Mouse (Mus musculus): Measurements from ENCODE around the gene Atr. TPM values are rescaled to one million over a fixed set of nuclear protein-coding genes. Genes with fewer than 3 reads are reported as not detected.
"Not testable (repeated sequence)": the region's sequence is repeated elsewhere in the genome, so short reads cannot be mapped to it uniquely, and the experiment has no call there.

The Atr gene
- total RNA-seq, 2 experiments from 2014 or later: 9.9 to 11.0 TPM

- no peak for ATAC-seq (replicated peaks; ENCODE audit: low FRiP score, poor library complexity, severe bottlenecking)
Observed at GRCm38 (mm10) chr9:95882751-95883150, 25.4 kb downstream of the Atr start.

GRCm38 (mm10) chr9:95897392-95897791 is 40.0 kb downstream of the Atr start:
- no peak for ATAC-seq (replicated peaks; ENCODE audit: low FRiP score, poor library complexity, severe bottlenecking)

GRCm38 (mm10) chr9:95932855-95933254 is 75.5 kb downstream of the Atr start:
- peak; percentile 64; the same call in 1 of the 2 replicates for ATAC-seq (replicated peaks; ENCODE audit: low FRiP score, poor library complexity, severe bottlenecking)

GRCm38 (mm10) chr9:95953658-95954057 is 96.3 kb downstream of the Atr start:
- no peak for ATAC-seq (replicated peaks; ENCODE audit: low FRiP score, poor library complexity, severe bottlenecking)

GRCm38 (mm10) chr9:95954226-95954584 is 96.8 kb downstream of the Atr start:
- ATAC-seq (replicated peaks; ENCODE audit: low FRiP score, poor library complexity, severe bottlenecking): no peak

GRCm38 (mm10) chr9:95954585-95955461 is 97.4 kb downstream of the Atr start, which contains the start of gene Xrn1:
TSS of gene Xrn1 (plus strand) at chr9:95954760.
- peak; percentile 94 for ATAC-seq (replicated peaks; ENCODE audit: low FRiP score, poor library complexity, severe bottlenecking)

- ATAC-seq (replicated peaks; ENCODE audit: low FRiP score, poor library complexity, severe bottlenecking): no peak
Observed at GRCm38 (mm10) chr9:95957611-95958010, 100.2 kb downstream of the Atr start.

- ATAC-seq (replicated peaks; ENCODE audit: low FRiP score, poor library complexity, severe bottlenecking): no peak
Observed at GRCm38 (mm10) chr9:95958041-95958730, 100.8 kb downstream of the Atr start.

GRCm38 (mm10) chr9:95958731-95959105 is 101.3 kb downstream of the Atr start:
- ATAC-seq (replicated peaks; ENCODE audit: low FRiP score, poor library complexity, severe bottlenecking): not testable (repeated sequence)

GRCm38 (mm10) chr9:95959246-95959645 is 101.8 kb downstream of the Atr start:
- ATAC-seq (replicated peaks; ENCODE audit: low FRiP score, poor library complexity, severe bottlenecking): no peak

GRCm38 (mm10) chr9:95959732-95960428 is 102.5 kb downstream of the Atr start:
- no peak for ATAC-seq (replicated peaks; ENCODE audit: low FRiP score, poor library complexity, severe bottlenecking)

- no peak for ATAC-seq (replicated peaks; ENCODE audit: low FRiP score, poor library complexity, severe bottlenecking)
Observed at GRCm38 (mm10) chr9:95961058-95961457, 103.7 kb downstream of the Atr start.

GRCm38 (mm10) chr9:95964037-95964436 is 106.6 kb downstream of the Atr start:
- no peak for ATAC-seq (replicated peaks; ENCODE audit: low FRiP score, poor library complexity, severe bottlenecking)

GRCm38 (mm10) chr9:95978279-95978678 is 120.9 kb downstream of the Atr start:
- no peak for ATAC-seq (replicated peaks; ENCODE audit: low FRiP score, poor library complexity, severe bottlenecking)

GRCm38 (mm10) chr9:95979896-95980295 is 122.5 kb downstream of the Atr start:
- ATAC-seq (replicated peaks; ENCODE audit: low FRiP score, poor library complexity, severe bottlenecking): no peak

GRCm38 (mm10) chr9:95992255-95992654 is 134.9 kb downstream of the Atr start:
- ATAC-seq (replicated peaks; ENCODE audit: low FRiP score, poor library complexity, severe bottlenecking): no peak

Other genes with a start within 250 kb of the Atr start
- not detected in 2 replicates for gene Pcolce2, start 220.0 kb upstream of the Atr start, total RNA-seq (2015; ENCODE audit: low replicate concordance)
- 0.14 TPM in 1 of 2 replicates, not detected in the other for gene Pcolce2, start 220.0 kb upstream of the Atr start, total RNA-seq (2017; ENCODE audit: low replicate concordance)
- gene Trpc1, start 107.2 kb upstream of the Atr start, total RNA-seq (2015; ENCODE audit: low replicate concordance): not detected in 2 replicates
- gene Trpc1, start 107.2 kb upstream of the Atr start, total RNA-seq (2017; ENCODE audit: low replicate concordance): 0.43 TPM in 1 of 2 replicates, not detected in the other
- gene Pls1, start 12.3 kb upstream of the Atr start, total RNA-seq (2015; ENCODE audit: low replicate concordance): 0.42 and 1.9 TPM in 2 replicates
- not detected in 2 replicates for gene Pls1, start 12.3 kb upstream of the Atr start, total RNA-seq (2017; ENCODE audit: low replicate concordance)
- gene Xrn1, start 97.2 kb downstream of the Atr start, total RNA-seq (2015; ENCODE audit: low replicate concordance): 32.2 and 54.2 TPM in 2 replicates
- gene Xrn1, start 97.2 kb downstream of the Atr start, total RNA-seq (2017; ENCODE audit: low replicate concordance): 42.4 and 46.8 TPM in 2 replicates